22 mouse cellular contexts compared by ENCODE assay signal in genomic region chr13:15329561-15329960, GRCm38 (mm10).
A peak's percentile ranks its signal among the peaks of the same experiment; 100 is the strongest.
DNase-seq lines count a peak whose midpoint lies in the region; TF ChIP-seq lines count a peak whose summit lies in the region.
"Had no signal": no experiment of that assay in that cellular context is flagged by ENCODE, and none has a peak within 500 bp of the region (broad histone marks: within the 10 kb centered on the region; RNA-seq: fewer than 3 reads in every experiment).

No protein-coding gene starts in this region.

- H3K27ac ChIP-seq in layer of hippocampus, adult 2 months = no peak overlapping the region
- H3K27ac ChIP-seq in CH12.LX (ENCODE audit: insufficient read depth, low read depth) = no peak overlapping the region
- H3K27ac ChIP-seq: embryonic facial prominence, embryonic 12.5 days; forebrain, embryonic 12.5 days; heart, embryonic 10.5 days; hindbrain, embryonic 14.5 days; left cerebral cortex, adult 2 months; limb, embryonic 10.5 days; midbrain, embryonic 13.5 days; neural tube, embryonic 13.5 days had no signal

- H3K79me2 ChIP-seq in CH12.LX (replicated peaks; ENCODE audit: control insufficient read depth, extremely low read depth, insufficient read depth, poor library complexity, severe bottlenecking) = no peaks in the 10 kb centered on the region

- no peak for TF ChIP-seq EP300 in CH12.LX (IDR thresholded peaks at IDR 0.05; ENCODE audit: low read length)

- dilution Hi-C loops in CH12.LX (cut with MboI; ENCODE audit: extremely low pct_ligation_motif_present, extremely low pct_unique_long_range_greater_than_20kb, low sequenced_read_pairs) = no loop called here

- H3K9me3 ChIP-seq in CH12.LX (replicated peaks; ENCODE audit: low read length) = no peaks in the 10 kb centered on the region
- H3K9me3 ChIP-seq: embryonic facial prominence, embryonic 12.5 days; heart, embryonic 10.5 days; limb, embryonic 10.5 days; midbrain, embryonic 13.5 days; neural tube, embryonic 13.5 days had no signal

- H3K27me3 ChIP-seq in CH12.LX (replicated peaks) = no peaks in the 10 kb centered on the region
- H3K27me3 ChIP-seq: embryonic facial prominence, embryonic 12.5 days; forebrain, embryonic 12.5 days; megakaryocyte, embryonic 14.5 days; midbrain, embryonic 13.5 days; neural tube, embryonic 13.5 days had no signal

- in situ Hi-C loops in CH12.LX (cut with MboI; ENCODE audit: low pct_ligation_motif_present, low pct_unique_long_range_greater_than_20kb, low sequenced_read_pairs) = no loop called here

- TF ChIP-seq RAD21 in CH12.LX (IDR thresholded peaks at IDR 0.05; ENCODE audit: low read depth, low read length) = peak; percentile 18

- no peak overlapping the region for H3K4me2 ChIP-seq in CH12.LX (ENCODE audit: insufficient read depth, low read depth, poor library complexity, severe bottlenecking)
- H3K4me2 ChIP-seq: embryonic facial prominence, embryonic 12.5 days; forebrain, embryonic 12.5 days; hindbrain, embryonic 14.5 days; midbrain, embryonic 13.5 days; neural tube, embryonic 13.5 days had no signal

- TF ChIP-seq POLR2A in CH12.LX (IDR thresholded peaks at IDR 0.05; ENCODE audit: low read depth, low read length) = no peak

- peak; percentile 33 for TF ChIP-seq CTCF in layer of hippocampus, adult 2 months (conservative IDR thresholded peaks at IDR 0.05)
- peak in 1 of 2 experiments; percentile 29; a peak in 2 of 4 replicates for TF ChIP-seq CTCF in CH12.LX (conservative IDR thresholded peaks at IDR 0.05 in 1 of 2, IDR thresholded peaks at IDR 0.05 in 1 of 2; ENCODE audit: low read depth in 2 of 2, low read length in 2 of 2)

- H3K9ac ChIP-seq in CH12.LX (ENCODE audit: insufficient read depth, low read depth) = no peak overlapping the region
- H3K9ac ChIP-seq: embryonic facial prominence, embryonic 12.5 days; forebrain, embryonic 12.5 days; hindbrain, embryonic 14.5 days; midbrain, embryonic 13.5 days; neural tube, embryonic 13.5 days had no signal

- no peak for DNase-seq in layer of hippocampus, adult 2 months (ENCODE audit: low spot score in 2 of 2)
- DNase-seq in layer of hippocampus, adult 8-10 months (ENCODE audit: low spot score in 2 of 2) = no peak
- DNase-seq in 416B (ENCODE audit: low read depth) (peak; percentile 2), CH12.LX (ENCODE audit: extremely low read depth) (peak; percentile 3), R1 (ENCODE audit: low read depth, low spot score) (peak; percentile 45)
- DNase-seq in embryo, embryonic 11 days = no peak
- DNase-seq in adrenal gland, postnatal 36 days = no peak
- DNase-seq: cerebellum, adult 11 months; heart, postnatal 4 days; kidney, postnatal 4 days; lung, postnatal 36 days; thymus, adult 2 months; thymus, postnatal 4 days had no signal

- H3K36me3 ChIP-seq in CH12.LX (replicated peaks in 1 of 2; ENCODE audit: control insufficient read depth in 1 of 2, insufficient read depth in 1 of 2, low read length in 1 of 2) = no peaks in the 10 kb centered on the region
- H3K36me3 ChIP-seq: embryonic facial prominence, embryonic 12.5 days; forebrain, embryonic 12.5 days; heart, embryonic 10.5 days; limb, embryonic 10.5 days; midbrain, embryonic 13.5 days; neural tube, embryonic 13.5 days had no signal

- H3K4me3 ChIP-seq in layer of hippocampus, adult 2 months = no peak overlapping the region
- no peak overlapping the region for H3K4me3 ChIP-seq in CH12.LX (replicated peaks in 1 of 3; ENCODE audit: low read depth in 2 of 3, low read length in 2 of 3, poor library complexity in 1 of 3)
- H3K4me3 ChIP-seq: embryonic facial prominence, embryonic 12.5 days; forebrain, embryonic 12.5 days; heart, embryonic 10.5 days; left cerebral cortex, adult 2 months; limb, embryonic 10.5 days; megakaryocyte, embryonic 14.5 days; midbrain, embryonic 13.5 days; neural tube, embryonic 13.5 days had no signal

- no peaks in the 10 kb centered on the region; a peak in 1 of 4 replicates for H3K4me1 ChIP-seq in CH12.LX (ENCODE audit: control insufficient read depth in 1 of 2, insufficient read depth in 2 of 2)
- H3K4me1 ChIP-seq: embryonic facial prominence, embryonic 12.5 days; forebrain, embryonic 12.5 days; heart, embryonic 10.5 days; megakaryocyte, embryonic 14.5 days; midbrain, embryonic 13.5 days; neural tube, embryonic 13.5 days had no signal

TF ChIP-seq in CH12.LX, 34 proteins besides CTCF, POLR2A, EP300 and RAD21:
- no peak for TF ChIP-seq IRF4 (IDR thresholded peaks at IDR 0.05; ENCODE audit: low read depth, low read length)
- peak; percentile 8; the same call in 1 of the 2 replicates for TF ChIP-seq SMC3 (IDR thresholded peaks at IDR 0.05; ENCODE audit: low read depth, low read length)

Comparison
In these comparisons a context has a peak if more than half of its experiments do, and no peak if none do; other contexts are left out.
1. DNase-seq: peak in 416B (single experiment), CH12.LX (single experiment) and R1 (single experiment); none in layer of hippocampus, adult 2 months (0 of 2), layer of hippocampus, adult 8-10 months (0 of 2), embryo, embryonic 11 days (single experiment) and adrenal gland, postnatal 36 days (0 of 2).